Mouse (Mus musculus) midbrain, embryonic 10.5 days (tissue): ENCODE measurements at regions not wholly inside any gene's neighbourhood (a gene's known extent, or its start where the extent isn't known, plus 50 kb on each side); places are given as distances from the start of the nearest gene placed in this dataset.

Experiments
- DNase-seq: peaks from one replicate; pipeline ENCODE4 v3.0.0-alpha.2; 2017; ENCODE audit warnings: low spot score
- H3K27ac ChIP-seq: fragments of 300-500 bp; sonication (generic); replicated peaks from 2 replicates; pipeline ENCODE4 v1.5.1; 2016; ENCODE audit warnings: mild to moderate bottlenecking
- H3K27me3 ChIP-seq: fragments of 300-500 bp; sonication (generic); 2 replicates; pipeline ENCODE4 v1.6.1; 2016; ENCODE audit warnings: low read depth, mild to moderate bottlenecking; ENCODE audit not compliant: poor library complexity, severe bottlenecking
- H3K36me3 ChIP-seq: fragments of 300-500 bp; sonication (generic); 2 replicates; pipeline ENCODE4 v1.6.1; 2016; ENCODE audit warnings: mild to moderate bottlenecking, moderate library complexity
- H3K4me1 ChIP-seq: fragments of 300-500 bp; sonication (generic); 2 replicates; pipeline ENCODE4 v1.6.1; 2016
- H3K4me3 ChIP-seq: fragments of 300-500 bp; sonication (generic); 2 replicates; pipeline ENCODE4 v1.5.1; 2016; ENCODE audit warnings: mild to moderate bottlenecking, moderate library complexity
- H3K9me3 ChIP-seq: fragments of 300-500 bp; sonication (generic); replicated peaks from 2 replicates; pipeline ENCODE4 v1.6.1; 2016; ENCODE audit warnings: mild to moderate bottlenecking
- WGBS: fragments of 180-500 bp; shearing (Covaris S2); methylation state at CpG from one replicate; pipeline ENCODE4 v1.1.7; 2016; 5-methylcytosine and 5-hydroxymethylcytosine counted together

DNA sequence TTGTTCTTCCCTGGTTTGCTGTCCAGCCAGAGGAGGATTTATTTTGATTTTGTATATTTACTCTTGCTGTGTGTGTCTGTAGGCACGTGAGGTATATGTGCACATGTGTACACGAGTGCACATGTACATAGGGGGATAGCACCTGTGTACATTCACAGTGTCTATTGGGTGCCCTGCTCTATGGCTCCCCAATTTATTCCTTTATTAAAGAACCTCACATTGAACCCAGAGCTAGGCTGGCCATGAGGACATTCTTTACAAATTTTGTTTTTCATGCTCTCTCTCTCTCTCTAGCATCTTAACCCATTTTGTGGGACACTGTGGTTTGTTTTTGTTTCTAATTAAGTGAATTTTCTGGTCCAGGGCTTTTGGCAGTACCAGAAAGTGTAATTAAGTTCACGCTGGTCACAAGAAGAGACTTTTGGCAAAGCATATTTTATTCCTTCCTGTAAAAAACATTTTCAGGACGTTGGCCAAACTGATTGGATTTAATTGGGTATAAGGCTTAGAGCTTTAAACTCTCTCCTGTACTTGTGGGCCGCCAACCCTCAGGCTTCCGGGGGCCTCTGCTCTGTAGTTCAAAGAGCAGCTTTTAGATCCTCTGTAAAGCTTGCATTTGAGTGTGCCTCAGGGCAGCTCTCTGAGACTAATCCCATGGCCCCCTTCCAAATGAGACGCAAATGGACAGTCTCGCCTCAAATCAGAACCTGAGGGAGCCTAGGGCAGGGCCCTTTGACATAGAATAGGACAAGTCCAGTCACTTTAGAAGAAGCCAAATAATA is 365.9 kb downstream of the Sox11 start:
- peak overlapping the region; percentile 33; the same call in 1 of the 2 replicates for H3K27ac ChIP-seq
- H3K4me3 ChIP-seq, result no peak overlapping the region
- whole genome bisulfite sequencing, result 40% methylated on average over 8 of the region's 8 CpGs
- H3K27me3 ChIP-seq, result no peaks in the 10 kb centered on the region
- H3K4me1 ChIP-seq, result peaks cover 13% of the 10 kb centered on the region
- H3K9me3 ChIP-seq, result no peaks in the 10 kb centered on the region
- no peak for DNase-seq
- no peaks in the 10 kb centered on the region for H3K36me3 ChIP-seq

DNA sequence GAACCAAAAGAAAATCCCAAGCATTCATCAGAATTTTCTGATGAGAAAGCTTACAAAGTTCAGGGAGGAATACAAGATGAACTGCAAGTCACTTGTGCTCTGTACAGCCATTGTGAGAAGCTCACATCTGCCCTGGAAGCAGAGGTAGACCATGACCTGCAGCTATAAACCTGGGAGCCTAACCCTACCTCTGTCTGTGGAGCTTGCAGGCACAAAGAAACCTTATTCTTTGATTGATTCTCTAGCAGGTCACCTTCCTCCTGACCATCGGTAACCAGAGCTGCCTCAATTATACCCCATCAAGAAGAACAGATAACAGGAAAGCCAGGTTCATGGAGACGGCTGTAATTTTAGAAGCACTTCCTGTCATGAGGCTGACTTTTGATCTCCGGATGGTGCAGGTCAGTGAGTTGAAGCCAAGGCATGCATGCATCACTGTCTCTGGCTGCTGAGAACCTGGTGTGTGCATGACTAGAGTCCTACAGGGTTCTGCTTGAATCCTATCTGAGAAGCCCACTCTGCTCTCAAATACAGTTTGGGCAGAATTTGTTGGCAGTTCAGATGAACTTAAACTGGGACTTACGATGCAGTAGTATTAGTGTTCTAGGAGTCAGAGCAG is 369.8 kb downstream of the Sox11 start:
- WGBS, result 81% methylated on average over 4 of the region's 4 CpGs
- no peaks in the 10 kb centered on the region for H3K27me3 ChIP-seq
- no peak for DNase-seq
- H3K36me3 ChIP-seq, result no peaks in the 10 kb centered on the region
- no peak overlapping the region for H3K27ac ChIP-seq
- H3K4me1 ChIP-seq, result peaks cover 13% of the 10 kb centered on the region
- no peaks in the 10 kb centered on the region for H3K9me3 ChIP-seq
- no peak overlapping the region for H3K4me3 ChIP-seq

DNA sequence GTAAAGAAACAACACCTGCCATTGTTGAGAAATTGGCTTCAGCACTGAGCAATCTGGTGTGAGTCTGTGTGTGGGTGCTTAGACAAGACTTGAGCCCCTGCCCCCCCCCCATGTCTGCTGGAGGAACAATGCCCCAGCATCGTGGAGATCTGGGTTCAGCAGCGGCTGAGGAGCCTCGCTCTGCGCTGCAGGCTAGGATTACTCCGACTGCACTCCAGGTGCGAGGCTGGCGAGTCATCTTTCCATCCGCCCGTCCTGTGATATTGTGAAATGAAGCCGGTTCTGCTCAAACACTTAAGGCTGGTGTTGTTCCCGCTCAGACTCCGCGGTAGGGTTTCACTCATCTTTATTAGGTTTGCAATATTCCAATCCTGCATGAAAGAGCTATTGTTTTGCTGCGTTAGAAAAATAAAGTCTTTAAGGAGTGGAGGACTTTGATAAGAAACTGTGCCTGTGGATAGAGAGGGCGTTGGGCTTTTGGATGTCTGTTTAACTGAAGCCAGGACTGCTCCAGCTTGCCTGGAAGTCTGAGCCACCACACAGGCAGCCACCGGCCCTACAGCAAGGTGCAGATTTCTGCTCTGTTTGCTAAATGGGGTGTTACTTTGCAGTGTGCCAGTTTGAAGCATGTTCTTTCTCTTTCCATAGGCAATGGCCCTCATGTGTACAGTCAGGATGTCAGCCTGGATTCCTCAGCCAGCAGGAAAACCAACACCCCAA is 375.2 kb downstream of the Sox11 start:
- WGBS, result 73% methylated on average over 16 of the region's 16 CpGs
- Histone ChIP-seq H3K27ac (peak overlapping the region; percentile 52; the same call in 1 of the 2 replicates), H3K36me3 (no peaks in the 10 kb centered on the region), H3K9me3 (no peaks in the 10 kb centered on the region), H3K4me1 (peaks cover 10% of the 10 kb centered on the region; the same call in 1 of the 2 replicates), H3K4me3 (no peak overlapping the region), H3K27me3 (no peaks in the 10 kb centered on the region)
- DNase-seq, result no peak

DNA sequence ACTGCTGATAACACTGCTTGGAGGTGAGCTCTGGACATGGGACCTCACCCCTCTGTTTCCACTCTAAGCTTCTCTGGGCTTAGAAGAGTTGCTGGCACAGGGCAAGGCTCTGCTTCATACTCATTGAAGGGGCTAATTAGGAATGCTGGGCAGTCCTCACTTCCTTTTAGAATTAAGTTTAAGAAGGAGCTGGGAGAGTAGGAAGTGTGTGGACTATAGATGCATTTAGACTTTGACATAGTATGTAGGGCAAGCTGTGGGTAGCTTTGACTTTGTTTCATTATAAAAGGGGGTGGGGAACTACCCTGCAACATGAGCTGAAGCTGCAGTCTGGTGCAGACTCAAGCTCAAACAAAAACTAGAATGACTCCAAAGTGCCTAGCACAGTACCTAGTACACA is 378.5 kb downstream of the Sox11 start:
- Histone ChIP-seq H3K4me3 (no peak overlapping the region), H3K36me3 (no peaks in the 10 kb centered on the region), H3K9me3 (no peaks in the 10 kb centered on the region), H3K27me3 (no peaks in the 10 kb centered on the region), H3K27ac (no peak overlapping the region), H3K4me1 (peaks cover 10% of the 10 kb centered on the region; the same call in 1 of the 2 replicates)
- DNase-seq, result no peak

DNA sequence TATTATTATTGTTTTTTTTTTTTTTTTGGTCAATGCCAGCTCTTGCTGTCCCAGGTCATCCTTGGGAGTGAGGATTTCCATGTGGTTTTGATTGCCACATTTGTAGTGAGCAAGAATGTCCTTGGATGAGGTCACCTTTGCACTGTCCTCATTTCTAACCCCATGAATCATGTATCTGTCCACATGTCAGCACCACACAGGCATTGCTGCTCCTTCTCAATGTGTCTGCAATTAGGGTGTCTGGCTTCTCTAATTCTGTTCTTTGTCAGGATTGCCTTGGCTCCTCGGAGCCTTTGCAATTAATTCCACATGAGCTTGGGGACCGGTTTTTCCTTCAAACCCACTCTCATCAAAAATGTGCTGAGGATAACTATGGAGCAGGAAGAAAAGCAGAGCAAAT is 402.5 kb downstream of the Sox11 start:
- Histone ChIP-seq H3K4me3 (no peak overlapping the region), H3K27me3 (no peaks in the 10 kb centered on the region), H3K36me3 (no peaks in the 10 kb centered on the region), H3K9me3 (no peaks in the 10 kb centered on the region; the same call in 1 of the 2 replicates), H3K4me1 (peaks cover 21% of the 10 kb centered on the region), H3K27ac (no peak overlapping the region)
- DNase-seq, result no peak
- WGBS, result 76% methylated on average over 2 of the region's 2 CpGs

DNA sequence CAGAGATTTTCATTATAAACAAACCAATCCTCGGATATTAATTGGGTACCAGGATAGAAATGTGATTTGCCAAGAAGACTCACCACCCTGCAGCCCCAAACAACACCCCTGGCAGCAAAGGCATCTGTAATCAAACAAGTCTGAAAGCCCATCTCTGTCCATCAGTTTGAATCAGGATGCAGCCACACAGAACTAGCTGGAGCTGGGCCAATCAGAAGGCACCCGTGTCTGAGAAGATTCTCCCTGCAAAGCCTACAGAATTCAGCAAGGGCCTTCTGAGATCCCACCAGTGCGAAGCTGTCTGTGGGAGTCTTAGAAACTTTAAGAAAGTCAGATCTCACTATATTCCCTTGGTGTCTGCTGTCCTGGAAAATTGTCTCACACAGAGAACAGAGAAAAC is 404.5 kb downstream of the Sox11 start:
- H3K27me3 ChIP-seq, result no peaks in the 10 kb centered on the region
- no peak overlapping the region for H3K4me3 ChIP-seq
- peaks cover 21% of the 10 kb centered on the region for H3K4me1 ChIP-seq
- H3K36me3 ChIP-seq, result no peaks in the 10 kb centered on the region
- no peaks in the 10 kb centered on the region; the same call in 1 of the 2 replicates for H3K9me3 ChIP-seq
- H3K27ac ChIP-seq, result peak overlapping the region; percentile 64
- WGBS, result 86% methylated on average over 3 of the region's 3 CpGs
- DNase-seq, result no peak

DNA sequence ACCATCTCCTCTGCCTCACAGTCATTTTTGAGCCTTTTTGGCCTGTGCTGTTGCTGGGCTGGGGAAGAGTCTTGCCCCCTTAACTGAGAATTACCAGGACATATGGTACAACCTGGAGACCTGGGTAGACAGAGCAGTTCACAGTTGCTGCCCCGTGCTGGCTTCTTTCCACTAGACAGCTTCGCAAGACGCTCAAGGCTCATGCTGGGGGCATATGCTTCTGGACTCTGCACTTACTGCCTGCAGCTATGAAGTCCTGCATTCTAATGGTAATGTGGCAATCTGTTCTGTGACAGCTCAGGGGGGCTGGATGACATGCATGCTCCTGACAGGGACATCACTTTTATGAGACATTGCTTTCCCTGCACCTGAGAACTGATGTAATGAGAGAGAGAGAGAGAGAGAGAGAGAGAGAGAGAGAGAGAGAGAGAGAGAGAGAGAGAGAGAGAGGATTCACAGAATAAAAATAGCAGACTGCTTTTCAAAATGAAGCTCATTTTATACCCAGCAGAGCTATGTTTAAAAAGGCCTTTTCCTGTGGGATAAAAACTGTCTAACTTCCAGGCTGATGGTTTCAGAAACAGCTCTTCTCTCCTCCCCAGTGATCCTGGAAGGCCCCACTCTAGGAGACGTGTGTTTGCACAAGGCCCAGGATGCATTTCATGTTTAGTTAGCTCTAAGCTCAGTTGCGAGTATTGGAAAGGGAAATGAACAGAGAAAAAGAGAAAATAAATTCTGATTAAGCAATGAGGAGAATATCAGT is 405.5 kb downstream of the Sox11 start:
- 65% methylated on average over 5 of the region's 5 CpGs for WGBS
- no peaks in the 10 kb centered on the region; the same call in 1 of the 2 replicates for H3K9me3 ChIP-seq
- no peaks in the 10 kb centered on the region for H3K36me3 ChIP-seq
- H3K27ac ChIP-seq, result peak overlapping the region; percentile 64
- H3K27me3 ChIP-seq, result no peaks in the 10 kb centered on the region
- peaks cover 21% of the 10 kb centered on the region for H3K4me1 ChIP-seq
- peak; percentile 26 for DNase-seq
- H3K4me3 ChIP-seq, result no peak overlapping the region

DNA sequence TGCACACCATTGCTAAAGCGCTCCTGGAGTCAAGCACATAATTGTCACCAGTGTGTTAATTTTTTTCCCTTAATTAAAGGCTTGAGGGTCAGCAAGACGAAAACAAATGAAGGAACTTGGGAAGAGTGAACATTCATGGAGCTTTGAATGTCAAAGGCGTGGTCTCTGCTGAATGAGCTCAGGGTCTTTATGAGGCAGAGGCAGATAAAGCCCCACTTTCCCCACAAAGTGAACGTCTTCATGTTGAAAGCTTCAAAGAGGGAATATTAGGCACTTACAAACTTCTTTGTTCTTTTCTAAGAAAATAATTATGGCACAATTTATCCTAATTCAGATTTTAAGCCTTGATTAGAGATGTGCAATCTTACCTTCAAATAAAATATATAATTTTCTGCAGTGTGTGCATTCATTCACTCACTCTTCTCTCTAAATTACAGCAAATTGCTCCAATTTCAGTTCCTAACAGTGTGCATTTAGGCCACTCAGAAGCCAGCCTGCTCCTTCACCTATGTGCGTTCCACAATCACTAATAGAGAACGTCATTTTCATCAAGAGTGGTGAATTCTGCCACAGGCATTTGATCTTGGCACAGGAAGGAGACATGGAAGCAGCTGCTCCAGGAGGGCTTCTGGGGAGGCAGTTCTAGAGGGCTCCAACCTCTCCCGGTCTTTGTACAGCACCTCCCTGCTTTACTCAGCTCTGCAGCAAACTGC is 412.1 kb downstream of the Sox11 start:
- 83% methylated on average over 7 of the region's 7 CpGs for WGBS
- no peak for DNase-seq

DNA sequence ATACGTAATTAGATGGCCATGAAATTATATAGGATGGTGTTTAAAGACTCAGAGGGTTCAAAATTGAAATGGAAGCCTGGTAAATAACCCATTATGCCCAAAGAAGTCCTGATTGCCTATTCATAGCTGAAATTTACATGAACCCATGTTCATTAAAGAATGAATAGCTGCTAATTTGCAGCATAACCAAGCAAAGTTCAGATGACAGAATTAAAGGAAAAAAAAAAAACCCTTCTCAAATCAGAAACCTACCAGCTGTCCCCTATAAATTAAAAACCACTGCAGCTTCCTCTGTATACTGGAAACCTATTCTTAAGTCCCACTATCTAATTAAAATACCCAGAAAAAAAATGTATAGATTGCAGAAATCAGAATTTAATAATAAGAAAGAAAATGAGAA is 436.2 kb downstream of the Sox11 start:
- Histone ChIP-seq H3K27me3 (peaks cover 5% of the 10 kb centered on the region), H3K4me3 (no peak overlapping the region), H3K36me3 (no peaks in the 10 kb centered on the region), H3K27ac (no peak overlapping the region), H3K9me3 (no peaks in the 10 kb centered on the region), H3K4me1 (peaks cover 18% of the 10 kb centered on the region)
- DNase-seq, result no peak
- WGBS, result 84% methylated on average over 1 of the region's 1 CpGs

More for the DNA sequence above, 412.1 kb downstream of the Sox11 start:
- Histone ChIP-seq H3K4me3 (no peak overlapping the region), H3K36me3 (no peaks in the 10 kb centered on the region), H3K27me3 (no peaks in the 10 kb centered on the region), H3K9me3 (no peaks in the 10 kb centered on the region), H3K4me1 (no peaks in the 10 kb centered on the region; the same call in 1 of the 2 replicates), H3K27ac (no peak overlapping the region)

DNA sequence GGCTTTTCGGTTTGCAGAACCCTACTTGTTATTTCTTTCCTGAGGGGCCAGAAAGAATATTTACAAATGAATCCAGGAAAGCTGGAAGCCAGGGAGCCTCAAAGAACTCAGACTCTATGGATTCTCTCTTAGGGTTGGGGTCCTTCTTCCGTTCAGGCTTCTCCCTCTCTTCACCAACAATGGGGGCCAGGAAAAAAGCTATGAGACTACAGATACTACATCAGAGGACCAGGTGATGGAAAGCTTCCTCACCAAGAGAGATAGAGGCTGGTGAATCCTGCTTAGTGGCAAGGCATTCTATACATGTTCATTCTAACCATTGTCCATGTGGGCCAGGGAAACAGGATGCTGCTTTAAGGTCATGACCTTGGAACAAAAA is 434.9 kb downstream of the Cmpk2 start:
- no peaks in the 10 kb centered on the region for H3K9me3 ChIP-seq
- no peaks in the 10 kb centered on the region for H3K36me3 ChIP-seq
- H3K4me1 ChIP-seq, result peaks cover 18% of the 10 kb centered on the region
- 40% methylated on average over 2 of the region's 2 CpGs for WGBS
- peak overlapping the region; percentile 45 for H3K4me3 ChIP-seq
- H3K27ac ChIP-seq, result peak overlapping the region; percentile 72; the same call in 1 of the 2 replicates
- peaks cover 5% of the 10 kb centered on the region for H3K27me3 ChIP-seq
- no peak for DNase-seq

DNA sequence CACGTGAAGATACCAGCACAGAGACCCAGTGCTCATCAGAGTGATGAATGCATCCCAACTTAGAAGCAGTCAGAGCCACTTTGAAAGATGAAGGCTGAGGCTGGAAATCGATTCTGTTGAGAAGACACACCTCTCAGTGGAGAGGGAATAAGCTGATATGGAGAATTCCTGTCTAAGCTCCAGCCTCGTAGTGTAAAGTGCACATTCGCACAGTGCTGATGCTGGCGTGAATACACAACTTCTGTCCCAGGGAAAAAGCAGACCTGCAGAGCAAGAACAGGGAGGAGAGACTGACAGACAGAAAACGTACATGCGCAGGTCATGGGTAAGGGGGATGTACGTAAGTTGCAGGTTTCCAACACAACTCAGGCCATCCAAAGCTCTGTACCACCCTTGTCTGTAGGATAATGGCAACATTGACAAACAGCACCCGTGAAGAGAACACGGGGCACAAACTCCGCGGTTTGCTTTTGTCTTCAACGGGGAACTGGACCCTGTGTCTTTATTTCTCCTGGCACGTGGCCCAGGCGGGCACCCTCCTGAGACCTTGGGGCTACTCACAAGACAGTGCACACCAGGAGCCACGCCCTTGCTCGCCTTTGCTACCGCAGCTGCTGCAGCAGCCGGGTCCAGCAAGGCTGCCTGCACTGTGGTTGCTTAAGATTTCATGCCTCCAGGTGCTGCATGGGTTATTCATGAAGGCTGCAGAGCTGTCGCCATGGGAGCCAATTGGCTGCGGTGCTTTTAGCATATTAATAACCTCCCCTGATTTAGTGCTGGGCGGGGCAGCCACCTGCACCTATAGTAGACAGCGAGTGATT is 434.3 kb downstream of the Cmpk2 start:
- peaks cover 5% of the 10 kb centered on the region for H3K27me3 ChIP-seq
- no peaks in the 10 kb centered on the region for H3K36me3 ChIP-seq
- H3K4me3 ChIP-seq, result peak overlapping the region; percentile 45
- DNase-seq, result peak; percentile 51
- peaks cover 18% of the 10 kb centered on the region for H3K4me1 ChIP-seq
- H3K9me3 ChIP-seq, result no peaks in the 10 kb centered on the region
- WGBS, result 30% methylated on average over 23 of the region's 23 CpGs
- H3K27ac ChIP-seq, result peak overlapping the region; percentile 72
